Mouse (Mus musculus) kidney, embryonic 16.5 days (tissue): Measurements from ENCODE around the gene Kansl1l. TPM values are rescaled to one million over a fixed set of nuclear protein-coding genes. Genes with fewer than 3 reads are reported as not detected.
A peak's percentile ranks its signal among the peaks of the same experiment; 100 is the strongest.

ENCODE experiments used
- ATAC-seq: fragments of 200-750 bp; cut with Nextera tagmentation; 2 replicates; pipeline ENCODE4 v1.8.0; 2017; ENCODE audit warnings: moderate TSS enrichment; ENCODE audit not compliant: low FRiP score, low TSS enrichment
- H3K27ac ChIP-seq: fragments of 300-500 bp; sonication (generic); 2 replicates; pipeline ENCODE4 v1.5.1; 2014; ENCODE audit warnings: low read length
- H3K27me3 ChIP-seq: fragments of 300-500 bp; sonication (generic); 2 replicates; pipeline ENCODE4 v1.6.1; 2014; ENCODE audit warnings: low read length, control low read depth, mixed read lengths; ENCODE audit not compliant: insufficient read depth
- H3K36me3 ChIP-seq: fragments of 300-500 bp; sonication (generic); 2 replicates; pipeline ENCODE4 v1.6.1; 2014; ENCODE audit warnings: low read length, control low read depth, mixed read lengths; ENCODE audit not compliant: insufficient read depth
- H3K4me1 ChIP-seq: fragments of 300-500 bp; sonication (generic); 2 replicates; pipeline ENCODE4 v1.6.1; 2014; ENCODE audit warnings: low read length, control low read depth, mixed read lengths; ENCODE audit not compliant: insufficient read depth
- H3K4me2 ChIP-seq: fragments of 300-500 bp; sonication (generic); replicated peaks from 2 replicates; pipeline ENCODE4 v1.6.1; 2014; ENCODE audit warnings: low read depth, low read length
- H3K4me3 ChIP-seq: fragments of 300-500 bp; sonication (generic); 2 replicates; pipeline ENCODE4 v1.5.1; 2014; ENCODE audit warnings: mild to moderate bottlenecking, low read length
- H3K9ac ChIP-seq: fragments of 300-500 bp; sonication (generic); replicated peaks from 2 replicates; pipeline ENCODE4 v1.6.1; 2014; ENCODE audit warnings: low read length
- H3K9me3 ChIP-seq: fragments of 300-500 bp; sonication (generic); 2 replicates; pipeline ENCODE4 v1.6.1; 2016; ENCODE audit warnings: low read length, control low read depth
- WGBS: fragments of 180-500 bp; shearing (Covaris S2); extraction: QIAGEN DNeasy Blood & Tissue Kit; methylation state at CpG from one replicate; pipeline ENCODE4 v1.1.7; 2014; 5-methylcytosine and 5-hydroxymethylcytosine counted together
- polyA plus RNA-seq: library from polyadenylated mRNA; unstranded; fragments of >200 nt; fragmentation: Nextera tagmentation; extraction: Ambion mirVana; gene quantifications from 2 replicates; pipeline ENCODE4 v1.2.1, GENCODE M21; 2015

Kansl1l gene
- polyA plus RNA-seq, 1 experiment from 2014 or later = 15.6 TPM

DNA sequence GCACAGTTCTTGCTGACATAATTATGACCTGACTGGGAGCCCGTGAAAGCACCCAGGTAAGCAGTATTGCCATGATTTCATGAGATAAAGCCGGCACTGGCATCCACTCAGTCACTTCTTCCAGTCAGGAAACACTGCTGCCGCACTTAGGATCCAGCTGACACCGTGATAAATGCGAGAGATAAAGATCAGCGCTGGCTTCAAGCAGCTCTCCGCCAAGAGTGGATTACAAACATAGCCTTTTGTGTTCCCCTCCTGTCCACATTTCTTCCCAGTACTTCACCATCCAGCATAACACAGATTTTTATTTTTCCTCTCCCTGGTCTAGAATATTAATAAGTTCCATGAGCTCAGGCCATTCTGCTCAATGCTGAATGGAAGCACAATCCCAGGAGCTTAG lies 2.9 kb upstream of the Kansl1l start:
- Histone ChIP-seq H3K27me3 (no peaks in the 10 kb centered on the region), H3K9ac (no peak overlapping the region), H3K27ac (no peak overlapping the region), H3K4me2 (no peak overlapping the region), H3K9me3 (no peaks in the 10 kb centered on the region), H3K4me1 (peaks cover 5% of the 10 kb centered on the region; the same call in 1 of the 2 replicates), H3K36me3 (no peaks in the 10 kb centered on the region), H3K4me3 (no peak overlapping the region)
- WGBS = 14% methylated on average over 7 of the region's 7 CpGs
- ATAC-seq = no peak

DNA sequence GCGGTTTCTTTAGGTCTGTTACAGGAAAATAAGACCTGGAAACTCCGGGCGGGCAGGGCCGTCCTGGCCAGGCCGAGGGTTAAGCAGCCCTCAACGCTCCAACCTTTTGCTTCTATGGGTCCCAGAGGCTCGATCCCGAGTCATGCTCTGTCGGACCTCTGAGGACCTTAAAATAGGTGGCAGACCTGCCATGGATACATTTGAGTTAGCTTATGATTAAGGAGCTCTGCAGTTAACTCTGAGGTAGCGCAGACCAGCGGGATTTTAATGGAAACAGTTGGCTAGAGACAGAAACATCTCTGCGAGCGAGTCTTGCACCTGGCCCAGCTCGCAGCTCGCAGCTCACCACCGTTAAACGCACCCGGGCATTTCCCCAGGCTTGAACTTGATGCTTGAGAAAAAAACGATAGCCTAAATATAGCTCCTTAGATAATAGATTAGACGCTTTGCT lies 528 bp upstream of the Kansl1l start:
- H3K4me3 ChIP-seq = peak overlapping the region; percentile 80

DNA sequence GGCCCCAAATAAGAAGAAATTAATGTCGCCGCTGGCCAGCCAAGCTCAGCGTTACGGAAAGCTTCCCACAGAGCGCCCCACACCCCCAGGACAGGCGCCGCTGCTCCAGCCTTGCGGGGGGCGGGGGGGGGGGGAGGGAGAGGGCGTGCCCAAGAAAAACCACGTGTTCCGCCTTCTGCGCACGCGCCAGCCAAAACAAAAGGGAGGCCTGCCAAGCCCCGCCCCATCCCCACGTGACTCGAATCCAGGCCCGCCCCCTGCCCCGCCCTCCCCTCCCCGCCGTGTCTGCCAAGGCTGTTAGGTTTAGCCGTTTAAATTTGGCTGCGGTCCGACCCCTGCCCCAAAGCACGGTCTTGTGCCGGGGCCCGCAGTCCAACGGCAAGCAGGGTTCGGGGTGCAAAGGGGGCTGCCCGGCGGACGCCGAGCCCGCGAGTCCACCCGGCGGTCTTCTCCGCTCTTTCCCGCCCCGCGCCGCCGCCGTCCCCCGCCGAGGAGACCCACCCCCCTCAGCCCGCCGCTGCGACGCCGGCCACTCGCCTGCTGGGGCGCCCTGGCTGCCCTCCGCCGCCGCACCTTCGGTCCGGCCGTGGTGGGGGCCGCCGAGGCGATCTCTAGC lies 417 bp downstream of the Kansl1l start:
- WGBS = under 1% methylated on average over 55 of the region's 63 CpGs
- H3K9ac ChIP-seq = peak overlapping the region; percentile 87
- H3K9me3 ChIP-seq = no peaks in the 10 kb centered on the region
- H3K27ac ChIP-seq = peak overlapping the region; percentile 97
- no peaks in the 10 kb centered on the region for H3K36me3 ChIP-seq
- no peaks in the 10 kb centered on the region for H3K27me3 ChIP-seq
- ATAC-seq = peak; percentile 91
- H3K4me3 ChIP-seq = peak overlapping the region; percentile 80
- H3K4me2 ChIP-seq = peak overlapping the region; percentile 88
- peaks cover 17% of the 10 kb centered on the region for H3K4me1 ChIP-seq

More for the DNA sequence above, 528 bp upstream of the Kansl1l start:
- Histone ChIP-seq H3K9ac (peak overlapping the region; percentile 87), H3K4me2 (peak overlapping the region; percentile 88), H3K27me3 (no peaks in the 10 kb centered on the region), H3K36me3 (no peaks in the 10 kb centered on the region), H3K9me3 (no peaks in the 10 kb centered on the region), H3K27ac (peak overlapping the region; percentile 89), H3K4me1 (peaks cover 17% of the 10 kb centered on the region)
- peak; percentile 66 for ATAC-seq
- under 1% methylated on average over 20 of the region's 20 CpGs for WGBS

DNA sequence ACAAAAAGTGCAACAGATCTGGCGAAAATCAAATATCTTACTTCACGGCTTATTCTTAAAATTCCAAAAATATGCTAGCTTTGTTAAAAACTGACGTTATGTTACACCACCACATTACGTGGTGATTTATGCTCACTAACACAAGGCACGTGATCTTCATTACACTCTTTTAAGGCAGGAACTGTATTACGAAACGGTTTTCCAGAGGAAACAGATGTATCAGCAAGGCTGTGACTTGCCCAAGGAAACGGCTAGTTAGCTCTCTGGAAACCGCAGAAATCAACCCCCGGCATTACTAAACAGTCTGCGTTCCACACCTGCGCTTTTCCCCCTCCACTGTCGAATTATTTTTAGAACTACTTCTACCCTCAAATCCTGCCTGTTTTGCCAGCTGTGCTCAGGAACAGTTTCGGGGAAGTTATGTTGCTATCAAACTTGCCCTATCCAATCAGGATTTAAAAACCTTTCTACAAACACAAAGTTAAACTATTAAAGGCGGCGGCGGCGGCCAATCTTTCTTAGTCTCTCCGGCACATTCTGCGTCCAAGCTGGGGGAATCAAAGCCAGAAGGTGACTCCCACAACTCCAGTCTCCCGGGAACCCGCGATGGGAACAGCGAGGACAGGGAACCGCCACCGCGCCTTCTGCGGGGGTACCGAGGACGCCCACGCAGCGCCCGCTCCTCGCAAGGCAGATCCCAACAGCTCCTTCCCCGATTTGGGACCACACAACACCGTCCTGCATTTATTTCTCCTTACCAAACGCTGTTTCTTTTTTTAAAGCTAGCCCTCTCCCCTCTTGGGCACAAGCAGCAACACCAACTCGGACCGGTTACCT lies 1.2 kb downstream of the Kansl1l start:
- H3K9ac ChIP-seq = peak overlapping the region; percentile 87
- no peaks in the 10 kb centered on the region for H3K9me3 ChIP-seq
- H3K4me3 ChIP-seq = peak overlapping the region; percentile 80
- peak overlapping the region; percentile 73 for H3K4me2 ChIP-seq
- WGBS = under 1% methylated on average over 39 of the region's 39 CpGs
- no peaks in the 10 kb centered on the region for H3K36me3 ChIP-seq
- no peaks in the 10 kb centered on the region for H3K27me3 ChIP-seq
- H3K4me1 ChIP-seq = peaks cover 17% of the 10 kb centered on the region
- H3K27ac ChIP-seq = peak overlapping the region; percentile 97
- ATAC-seq = peak; percentile 47

DNA sequence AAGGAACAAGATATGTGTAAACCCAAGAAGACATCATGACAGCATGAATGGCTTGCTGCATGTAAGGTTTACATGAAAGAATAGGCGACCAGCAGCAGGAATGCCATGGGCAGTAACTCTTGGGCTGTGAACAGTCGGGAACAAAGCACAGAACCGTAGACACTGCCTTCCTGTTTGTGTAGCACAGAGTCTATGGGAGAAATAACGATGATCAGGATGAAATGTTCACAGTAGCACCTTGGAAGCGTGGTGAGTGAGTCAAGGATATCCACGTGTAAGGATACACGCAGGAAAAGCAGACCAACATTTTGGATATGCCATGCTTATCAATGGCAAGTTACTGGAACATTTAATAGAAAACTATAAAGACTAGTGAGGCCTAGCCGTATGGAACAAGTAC lies 2.6 kb downstream of the Kansl1l start:
- no peaks in the 10 kb centered on the region for H3K36me3 ChIP-seq
- no peak for ATAC-seq
- no peaks in the 10 kb centered on the region for H3K9me3 ChIP-seq
- H3K4me1 ChIP-seq = peaks cover 17% of the 10 kb centered on the region
- H3K27me3 ChIP-seq = no peaks in the 10 kb centered on the region
- H3K27ac ChIP-seq = peak overlapping the region; percentile 53; the same call in 1 of the 2 replicates
- peak overlapping the region; percentile 51 for H3K4me2 ChIP-seq
- H3K9ac ChIP-seq = peak overlapping the region; percentile 53
- H3K4me3 ChIP-seq = peak overlapping the region; percentile 30; the same call in 1 of the 2 replicates
- 46% methylated on average over 8 of the region's 8 CpGs for WGBS

DNA sequence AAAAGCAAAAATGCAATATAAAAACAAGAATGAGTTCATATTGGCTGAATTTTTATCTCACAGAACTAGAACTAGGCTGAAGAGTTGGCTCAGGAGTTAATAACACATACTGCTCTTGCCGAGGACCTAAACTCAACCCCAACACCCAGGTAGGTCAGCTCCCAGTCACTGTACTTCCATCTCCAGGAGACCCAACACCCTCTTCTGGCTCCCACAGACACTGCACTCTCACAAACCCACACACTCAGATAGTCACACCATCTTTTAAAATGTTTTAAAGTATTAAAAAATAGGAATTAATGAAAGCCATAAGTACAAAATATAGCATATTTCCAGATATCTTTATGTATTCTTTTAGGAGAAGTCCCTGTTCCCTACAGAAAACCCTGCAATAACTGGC lies 4.2 kb downstream of the Kansl1l start:
- Histone ChIP-seq H3K9ac (no peak overlapping the region), H3K4me1 (peaks cover 18% of the 10 kb centered on the region), H3K36me3 (no peaks in the 10 kb centered on the region), H3K27me3 (no peaks in the 10 kb centered on the region), H3K27ac (no peak overlapping the region), H3K9me3 (peaks cover 3% of the 10 kb centered on the region; the same call in 1 of the 2 replicates), H3K4me3 (no peak overlapping the region), H3K4me2 (no peak overlapping the region)
- 79% methylated on average over 1 of the region's 1 CpGs for WGBS
- ATAC-seq = no peak

DNA sequence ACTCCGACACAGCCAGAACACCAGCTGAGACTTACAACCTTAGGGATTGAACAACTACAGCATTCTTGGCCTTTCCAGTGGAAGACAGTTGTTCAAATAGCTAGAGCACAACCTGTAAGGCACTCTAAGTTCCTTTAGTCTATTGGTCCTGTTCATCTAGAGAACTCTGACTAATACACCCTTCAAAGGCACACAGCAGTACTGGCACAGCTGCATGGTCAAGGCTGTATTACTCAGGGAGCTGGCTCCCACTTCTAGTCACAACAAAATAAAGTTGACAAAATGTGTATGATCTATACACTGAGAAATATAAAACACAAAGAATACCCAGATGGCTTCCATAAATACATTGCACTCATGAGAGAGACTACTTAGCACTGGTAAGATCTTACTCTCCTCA lies 10.5 kb downstream of the Kansl1l start:
- WGBS = 92% methylated on average over 1 of the region's 1 CpGs
- H3K4me1 ChIP-seq = peaks cover 5% of the 10 kb centered on the region
- H3K9me3 ChIP-seq = peaks cover 3% of the 10 kb centered on the region; the same call in 1 of the 2 replicates
- H3K4me2 ChIP-seq = no peak overlapping the region
- no peak overlapping the region for H3K9ac ChIP-seq
- no peaks in the 10 kb centered on the region for H3K27me3 ChIP-seq
- H3K27ac ChIP-seq = no peak overlapping the region
- no peak overlapping the region for H3K4me3 ChIP-seq
- ATAC-seq = no peak
- H3K36me3 ChIP-seq = 0 out of 2 replicates have a peak, but pooled peaks cover 2% of the 10 kb centered on the region

DNA sequence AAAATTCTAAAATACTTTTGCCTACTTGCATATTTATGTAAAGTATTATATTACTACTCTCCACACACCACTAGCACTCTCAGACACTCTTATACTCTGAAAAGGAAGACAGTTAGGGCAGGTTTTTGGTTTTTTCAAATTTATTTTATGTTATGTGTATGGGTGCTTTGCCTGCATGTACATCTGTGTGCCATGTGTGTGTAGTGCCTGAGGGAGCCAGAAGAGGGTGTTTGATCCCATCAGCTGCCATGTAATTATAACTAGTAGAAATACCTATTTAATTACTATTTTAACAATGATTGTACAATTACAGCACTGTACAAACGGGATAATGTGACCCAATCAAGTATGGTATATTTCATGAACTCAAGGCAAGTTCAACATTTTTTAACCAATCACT lies 12.0 kb downstream of the Kansl1l start:
- ATAC-seq = no peak
- no peak overlapping the region for H3K27ac ChIP-seq
- no peaks in the 10 kb centered on the region for H3K27me3 ChIP-seq
- 86% methylated on average over 1 of the region's 1 CpGs for WGBS
- H3K4me3 ChIP-seq = no peak overlapping the region
- no peak overlapping the region for H3K4me2 ChIP-seq
- no peak overlapping the region for H3K9ac ChIP-seq
- peaks cover 7% of the 10 kb centered on the region; the same call in 1 of the 2 replicates for H3K36me3 ChIP-seq
- H3K4me1 ChIP-seq = peaks cover 5% of the 10 kb centered on the region
- H3K9me3 ChIP-seq = peaks cover 3% of the 10 kb centered on the region; the same call in 1 of the 2 replicates

DNA sequence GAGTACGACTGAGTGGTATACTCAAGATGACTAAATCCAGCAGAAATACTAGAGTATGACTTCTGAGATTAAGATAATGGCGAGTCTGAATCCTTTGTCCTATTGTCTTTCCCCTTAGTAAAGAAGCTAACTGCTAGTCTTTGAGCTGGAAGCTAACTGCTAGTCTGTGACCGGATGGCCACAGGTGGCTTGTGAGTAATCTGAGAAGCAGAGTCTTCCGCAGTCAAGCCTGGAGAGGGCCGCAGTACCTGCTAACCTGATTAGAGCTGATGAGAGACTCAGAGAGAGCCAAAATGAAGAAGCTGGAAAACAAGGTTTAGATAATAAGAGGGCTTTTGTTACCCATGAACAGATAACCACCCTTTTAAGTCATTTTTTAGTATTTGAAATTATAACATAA lies 12.7 kb downstream of the Kansl1l start:
- H3K27ac ChIP-seq = no peak overlapping the region
- H3K9ac ChIP-seq = no peak overlapping the region
- H3K36me3 ChIP-seq = peaks cover 7% of the 10 kb centered on the region; the same call in 1 of the 2 replicates
- no peak for ATAC-seq
- H3K27me3 ChIP-seq = no peaks in the 10 kb centered on the region
- WGBS = 60% methylated on average over 5 of the region's 5 CpGs
- no peak overlapping the region for H3K4me3 ChIP-seq
- H3K4me1 ChIP-seq = peaks cover under 1% of the 10 kb centered on the region; the same call in 1 of the 2 replicates
- peaks cover 3% of the 10 kb centered on the region; the same call in 1 of the 2 replicates for H3K9me3 ChIP-seq
- H3K4me2 ChIP-seq = no peak overlapping the region
